Mouse (Mus musculus) kidney, adult 2 months (tissue): ENCODE data around the gene Gpr158. TPM values are rescaled to one million over a fixed set of nuclear protein-coding genes. Genes with fewer than 3 reads are reported as not detected.

ENCODE experiments used
- DNase-seq: peaks from one replicate; pipeline ENCODE4 v3.0.0; 2021
- H3K27ac ChIP-seq: fragments of 200-500 bp; 2 replicates; pipeline ENCODE4 v1.5.1; 2012; ENCODE audit warnings: low read depth, low read length, control low read depth, inconsistent platforms; ENCODE audit not compliant: insufficient read depth
- H3K27me3 ChIP-seq: fragments of 200-500 bp; replicated peaks from 2 replicates; pipeline ENCODE4 v1.6.1; 2012; ENCODE audit warnings: mild to moderate bottlenecking, moderate library complexity, low read length, inconsistent platforms; ENCODE audit not compliant: control insufficient read depth, insufficient read depth
- H3K36me3 ChIP-seq: fragments of 200-500 bp; 2 replicates; pipeline ENCODE4 v1.6.1; 2012; ENCODE audit warnings: mild to moderate bottlenecking, moderate library complexity, low read length, inconsistent platforms; ENCODE audit not compliant: control insufficient read depth, insufficient read depth
- H3K4me1 ChIP-seq: fragments of 200-500 bp; 2 replicates; pipeline ENCODE4 v1.6.1; 2011; ENCODE audit warnings: low read length; ENCODE audit not compliant: control insufficient read depth, insufficient read depth
- H3K4me3 ChIP-seq: fragments of 200-500 bp; 2 replicates; pipeline ENCODE4 v1.5.1; 2011; ENCODE audit warnings: mild to moderate bottlenecking, low read depth, low read length, control low read depth; ENCODE audit not compliant: insufficient read depth
- CTCF ChIP-seq: fragments of 200-500 bp; conservative IDR thresholded peaks from 2 replicates; pipeline ENCODE4 v1.5.1; 2011; ENCODE audit warnings: low read depth, mild to moderate bottlenecking, control low read depth, low read length, moderate library complexity, mixed read lengths; ENCODE audit not compliant: insufficient read depth, insufficient read length
- POLR2A ChIP-seq: fragments of 200-500 bp; IDR thresholded peaks from one replicate; pipeline ENCODE4 v1.6.1; 2011; ENCODE audit warnings: low read depth, low read length, control low read depth
- WGBS: fragments of 180-500 bp; shearing (Covaris S2); methylation state at CpG from one replicate; pipeline ENCODE4 v1.1.7; 2018; 5-methylcytosine and 5-hydroxymethylcytosine counted together
- polyA plus RNA-seq: library from polyadenylated mRNA; depleted of rRNA; stranded (reverse); fragments of >200 nt; gene quantifications from 2 replicates; pipeline ENCODE4 v1.2.3, GENCODE M21; 2012

Gpr158 gene
- polyA plus RNA-seq, 1 experiment, result 0.09 TPM

DNA sequence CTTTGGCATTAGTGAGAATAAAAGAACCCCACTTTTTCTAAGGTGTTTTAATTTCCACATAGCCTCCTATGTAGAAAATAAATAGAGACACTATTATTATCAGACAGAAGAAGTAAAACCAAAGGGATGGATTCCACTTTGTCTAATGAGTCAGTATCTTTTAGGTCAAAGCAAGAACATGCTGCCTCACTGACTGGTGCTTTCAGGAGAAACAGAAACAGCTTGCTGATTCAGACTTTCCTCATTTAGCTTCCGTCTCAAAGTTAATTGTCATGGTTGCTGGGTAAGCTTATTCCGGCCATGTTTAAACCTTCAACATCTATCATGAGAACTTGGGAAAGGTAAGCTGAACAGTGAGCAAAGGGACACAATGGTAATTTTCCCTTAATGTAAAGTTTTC lies 107.6 kb downstream of the Gpr158 start:
- no peak for DNase-seq
- Histone ChIP-seq H3K36me3 (no peaks in the 10 kb centered on the region), H3K4me3 (no peak overlapping the region), H3K4me1 (no peaks in the 10 kb centered on the region), H3K27ac (no peak overlapping the region), H3K27me3 (no peaks in the 10 kb centered on the region)
- TF ChIP-seq POLR2A (no peak), CTCF (no peak)
- 91% methylated on average over 2 of the region's 2 CpGs for WGBS

DNA sequence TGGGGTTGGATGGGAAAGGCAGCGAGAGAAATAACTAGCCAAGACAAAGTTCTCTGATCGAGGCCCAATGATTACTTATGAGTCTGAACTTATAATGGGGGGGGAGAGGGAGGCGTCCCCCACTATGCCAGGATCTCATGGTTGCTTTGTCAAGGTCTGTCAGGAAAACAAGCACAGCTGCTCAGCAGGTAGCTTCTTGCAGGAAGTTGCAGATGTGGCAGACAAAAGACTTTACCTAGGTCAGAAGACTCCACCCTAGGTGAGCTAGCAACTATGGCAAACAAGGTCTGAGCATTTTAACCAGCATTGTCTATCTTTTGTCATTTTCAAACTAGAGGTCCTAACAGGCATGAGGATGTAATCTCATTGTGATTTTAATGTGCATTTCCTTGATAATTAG lies 129.5 kb downstream of the Gpr158 start:
- Histone ChIP-seq H3K27me3 (no peaks in the 10 kb centered on the region), H3K27ac (no peak overlapping the region), H3K4me3 (no peak overlapping the region), H3K4me1 (no peaks in the 10 kb centered on the region), H3K36me3 (no peaks in the 10 kb centered on the region)
- TF ChIP-seq POLR2A (no peak), CTCF (no peak)
- DNase-seq, result no peak
- WGBS, result 82% methylated on average over 3 of the region's 3 CpGs

DNA sequence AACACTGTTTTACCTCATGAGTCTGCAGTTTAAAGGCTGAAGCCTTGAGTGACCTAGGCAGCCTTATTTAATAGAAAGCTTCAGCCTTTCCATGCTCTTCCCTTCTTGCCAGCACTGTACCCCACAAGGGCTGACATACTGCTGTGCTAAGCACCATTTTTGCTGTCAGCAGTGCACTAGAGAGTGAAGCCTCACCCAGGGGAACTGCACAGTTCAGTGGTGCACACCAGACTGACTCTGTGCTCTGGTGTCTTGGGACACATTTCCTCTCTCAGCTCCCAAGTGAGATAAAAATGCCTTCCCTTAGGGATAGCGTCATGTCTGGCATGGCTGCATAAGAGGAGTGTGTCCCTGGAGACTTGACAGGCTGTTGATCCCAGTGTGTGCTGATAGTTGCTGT lies 130.6 kb downstream of the Gpr158 start:
- no peak for DNase-seq
- no peaks in the 10 kb centered on the region for H3K36me3 ChIP-seq
- WGBS, result 48% methylated on average over 1 of the region's 1 CpGs
- H3K4me1 ChIP-seq, result no peaks in the 10 kb centered on the region
- H3K27me3 ChIP-seq, result no peaks in the 10 kb centered on the region
- no peak overlapping the region for H3K27ac ChIP-seq
- no peak for TF ChIP-seq CTCF
- no peak for TF ChIP-seq POLR2A
- H3K4me3 ChIP-seq, result no peak overlapping the region

DNA sequence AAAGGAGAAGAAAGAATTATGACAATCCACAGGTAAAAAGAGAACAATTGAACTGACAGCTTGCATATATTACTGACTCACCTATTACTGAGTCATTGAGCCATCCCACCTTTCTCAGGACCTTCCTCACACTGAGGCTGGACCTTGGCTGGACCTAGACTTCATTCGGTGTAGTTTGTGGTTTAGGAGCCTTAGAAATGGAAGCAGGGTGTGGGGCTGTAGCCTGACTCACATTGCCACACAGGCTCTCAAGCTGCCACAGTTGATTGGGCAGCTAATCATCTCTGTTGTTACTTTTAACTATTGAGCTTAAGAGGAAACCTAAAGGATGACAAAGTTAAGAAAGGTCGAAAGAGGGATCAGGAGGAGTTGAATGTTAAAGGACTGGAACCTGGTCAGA lies 132.1 kb downstream of the Gpr158 start:
- H3K36me3 ChIP-seq, result no peaks in the 10 kb centered on the region
- H3K4me3 ChIP-seq, result no peak overlapping the region
- no peak overlapping the region for H3K27ac ChIP-seq
- H3K4me1 ChIP-seq, result no peaks in the 10 kb centered on the region
- DNase-seq, result no peak
- WGBS, result 43% methylated on average over 2 of the region's 2 CpGs
- no peak for TF ChIP-seq POLR2A
- no peak for TF ChIP-seq CTCF
- H3K27me3 ChIP-seq, result no peaks in the 10 kb centered on the region

DNA sequence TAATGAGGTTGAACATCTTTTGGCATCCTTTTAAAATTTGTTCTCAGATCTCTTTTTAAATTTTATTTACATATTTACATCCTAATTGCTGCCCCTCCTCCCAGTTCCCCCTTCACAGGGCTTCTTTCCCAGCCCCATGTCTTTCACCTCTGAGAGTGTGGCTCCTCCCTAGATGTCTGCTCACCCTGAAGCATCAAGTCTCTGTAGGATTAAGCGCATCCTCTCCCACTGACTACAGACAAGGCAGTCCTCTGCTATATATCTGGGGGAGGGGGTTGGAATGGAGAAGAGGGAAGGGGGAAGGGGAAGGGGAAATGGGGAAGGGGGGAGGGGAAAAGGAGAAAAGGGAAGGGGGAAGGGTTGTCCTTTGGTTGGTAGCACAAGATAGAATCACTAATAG lies 140.1 kb downstream of the Gpr158 start:
- no peak for DNase-seq
- Histone ChIP-seq H3K27me3 (no peaks in the 10 kb centered on the region; the same call in 1 of the 2 replicates), H3K36me3 (no peaks in the 10 kb centered on the region), H3K4me3 (no peak overlapping the region), H3K27ac (no peak overlapping the region), H3K4me1 (no peaks in the 10 kb centered on the region)
- WGBS, result 71% methylated on average over 1 of the region's 1 CpGs
- TF ChIP-seq CTCF (no peak), POLR2A (no peak)

DNA sequence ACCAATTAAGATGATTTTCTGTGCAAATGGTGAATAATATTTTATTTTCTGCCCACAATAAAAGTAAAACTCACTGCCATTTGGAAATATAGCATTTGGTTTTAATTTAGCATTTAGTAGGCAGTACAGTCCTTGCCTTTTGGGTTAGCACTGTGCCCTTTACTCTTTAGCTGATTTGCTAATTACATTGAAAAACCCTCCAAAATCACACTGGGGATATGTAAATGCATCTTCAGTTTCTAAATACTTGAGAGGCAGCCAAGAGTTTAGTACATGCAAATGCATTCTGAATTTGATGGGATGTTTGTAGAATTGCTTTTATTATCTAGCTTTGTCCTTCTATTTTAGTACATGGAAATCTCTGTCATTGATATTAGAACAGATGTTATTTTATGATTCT lies 163.4 kb downstream of the Gpr158 start:
- H3K4me1 ChIP-seq, result no peaks in the 10 kb centered on the region
- no peak for TF ChIP-seq POLR2A
- no peak for TF ChIP-seq CTCF
- no peak for DNase-seq
- no peaks in the 10 kb centered on the region for H3K36me3 ChIP-seq
- no peak overlapping the region for H3K27ac ChIP-seq
- no peaks in the 10 kb centered on the region for H3K27me3 ChIP-seq
- no peak overlapping the region for H3K4me3 ChIP-seq

DNA sequence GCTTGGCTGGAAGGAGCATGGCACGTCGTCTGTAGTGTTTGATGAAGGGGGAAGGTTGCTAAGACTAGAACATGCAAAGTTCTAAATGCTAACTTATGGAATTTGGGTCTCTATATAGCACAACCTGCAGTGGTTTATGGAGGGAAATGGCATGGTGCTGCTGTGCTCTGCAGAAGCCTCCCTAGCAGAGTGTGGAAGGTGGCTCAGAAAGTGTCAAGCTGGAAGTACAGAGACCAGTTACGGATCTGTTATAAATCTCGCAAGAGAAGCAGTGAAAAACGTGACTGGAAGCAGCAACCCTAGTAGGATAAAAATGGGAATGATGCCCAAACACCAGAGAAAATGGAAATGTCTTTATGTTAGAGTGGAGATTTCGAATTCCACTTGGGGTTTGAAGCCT lies 251.8 kb downstream of the Gpr158 start:
- DNase-seq, result no peak
- Histone ChIP-seq H3K36me3 (no peaks in the 10 kb centered on the region), H3K27me3 (no peaks in the 10 kb centered on the region; the same call in 1 of the 2 replicates), H3K27ac (no peak overlapping the region), H3K4me1 (no peaks in the 10 kb centered on the region), H3K4me3 (no peak overlapping the region)
- WGBS, result 59% methylated on average over 6 of the region's 6 CpGs
- TF ChIP-seq POLR2A (no peak), CTCF (no peak)

DNA sequence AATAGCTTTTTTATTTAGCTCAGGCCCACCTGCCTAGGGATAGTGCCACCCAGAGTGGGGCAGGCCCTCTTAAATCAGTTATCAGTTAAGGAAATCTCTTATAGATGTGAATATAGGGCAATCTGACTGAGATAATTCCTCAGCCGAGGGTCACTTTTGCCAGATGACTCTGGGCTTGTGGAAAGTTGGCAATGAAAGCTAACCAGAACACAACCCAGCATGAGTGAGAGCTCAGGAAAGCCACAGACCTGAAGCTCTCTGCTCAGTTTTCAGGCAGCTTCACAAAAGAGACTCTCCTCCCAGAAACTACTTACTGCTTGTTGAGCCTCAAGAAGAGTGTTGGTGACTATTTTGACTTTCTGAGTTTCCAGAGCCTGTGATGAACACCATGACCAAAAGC lies 264.8 kb downstream of the Gpr158 start:
- no peaks in the 10 kb centered on the region; the same call in 1 of the 2 replicates for H3K27me3 ChIP-seq
- no peak for TF ChIP-seq CTCF
- TF ChIP-seq POLR2A, result no peak
- 83% methylated on average over 1 of the region's 1 CpGs for WGBS

More for the DNA sequence above, 264.8 kb downstream of the Gpr158 start:
- no peak overlapping the region for H3K27ac ChIP-seq
- no peak for DNase-seq
- no peaks in the 10 kb centered on the region for H3K36me3 ChIP-seq
- no peak overlapping the region for H3K4me3 ChIP-seq
- H3K4me1 ChIP-seq, result no peaks in the 10 kb centered on the region
